Mouse (Mus musculus) spleen, adult 2 months (tissue): Measurements from ENCODE around the gene Ap2a2.

Experiments used
- CTCF ChIP-seq: fragments of 200-500 bp; IDR thresholded peaks from 2 replicates; pipeline ENCODE4 v1.5.1; 2011; ENCODE audit warnings: mild to moderate bottlenecking, inconsistent platforms; ENCODE audit not compliant: insufficient read depth, insufficient read length, insufficient replicate concordance; ENCODE audit errors: extremely low read depth
- POLR2A ChIP-seq: fragments of 200-500 bp; IDR thresholded peaks from 2 replicates; pipeline ENCODE4 v1.6.1; 2011; ENCODE audit warnings: low read depth, low read length, inconsistent platforms

- TF ChIP-seq CTCF (peak; percentile 52; the same call in 1 of the 2 replicates), POLR2A (no peak)
These were observed 81.2 kb downstream of the Ap2a2 start for GRCm38 (mm10) chr7:141643160-141643559.
